Mouse (Mus musculus) CH12.LX (cell line): ENCODE measurements around the gene Panx3. TPM values are rescaled to one million over a fixed set of nuclear protein-coding genes. Genes with fewer than 3 reads are reported as not detected.

Experiments
- DNase-seq: peaks from one replicate; pipeline ENCODE4 v3.0.0-alpha.2; 2013; ENCODE audit errors: extremely low read depth
- H3K27ac ChIP-seq: 2 replicates; pipeline ENCODE4 v1.5.1; 2012; ENCODE audit warnings: low read depth, mild to moderate bottlenecking, control low read depth, moderate library complexity; ENCODE audit not compliant: insufficient read depth
- H3K27me3 ChIP-seq: replicated peaks from 2 replicates; pipeline ENCODE3; 2012; ENCODE audit warnings: inconsistent platforms
- H3K36me3 ChIP-seq, 2 experiments: replicated peaks in 1 of 2; 2 replicates each; pipeline versions ENCODE3 to v1.6.1; 2012; ENCODE audit warnings: inconsistent platforms in 1 of 2, low read length in 1 of 2, mild to moderate bottlenecking in 1 of 2, mixed read lengths in 1 of 2, moderate library complexity in 1 of 2; ENCODE audit not compliant: control insufficient read depth in 1 of 2, insufficient read depth in 1 of 2
- H3K4me1 ChIP-seq, 2 experiments: 2 replicates each; pipeline ENCODE4 v1.6.1; 2012; ENCODE audit warnings: inconsistent platforms in 1 of 2, moderate library complexity in 1 of 2; ENCODE audit not compliant: insufficient read depth in 2 of 2, control insufficient read depth in 1 of 2
- H3K4me2 ChIP-seq: 2 replicates; pipeline ENCODE4 v1.6.1; 2012; ENCODE audit warnings: low read depth, mild to moderate bottlenecking, control low read depth; ENCODE audit not compliant: poor library complexity, insufficient read depth, severe bottlenecking
- H3K4me3 ChIP-seq, 3 experiments: fragments of 150-350 bp in 1 of 3; sonication (generic) in 1 of 3; replicated peaks in 1 of 3; 2 replicates each; pipeline versions ENCODE3 to v1.5.1; 2011 to 2012; ENCODE audit warnings: low read depth in 2 of 3, low read length in 2 of 3, mild to moderate bottlenecking in 2 of 3, moderate library complexity in 2 of 3, control low read depth in 1 of 3, improper control_type of control experiment in 1 of 3, inconsistent platforms in 1 of 3, mixed read lengths in 1 of 3; ENCODE audit not compliant: poor library complexity in 1 of 3
- H3K79me2 ChIP-seq: replicated peaks from 2 replicates; pipeline ENCODE4 v1.6.1; 2012; ENCODE audit warnings: mild to moderate bottlenecking, moderate library complexity; ENCODE audit not compliant: control insufficient read depth, poor library complexity, insufficient read depth, severe bottlenecking; ENCODE audit errors: extremely low read depth
- H3K9ac ChIP-seq: 2 replicates; pipeline ENCODE4 v1.6.1; 2012; ENCODE audit warnings: low read depth, mild to moderate bottlenecking, control low read depth, moderate library complexity; ENCODE audit not compliant: insufficient read depth
- H3K9me3 ChIP-seq: replicated peaks from 2 replicates; pipeline ENCODE3; 2012; ENCODE audit warnings: low read length, inconsistent platforms, mixed read lengths
- BHLHE40 ChIP-seq: IDR thresholded peaks from 2 replicates; pipeline ENCODE4 v1.6.1; 2011; ENCODE audit warnings: mild to moderate bottlenecking, low read depth, low read length, improper control_type of control experiment
- CHD1 ChIP-seq: IDR thresholded peaks from 2 replicates; pipeline ENCODE4 v1.6.1; 2012; ENCODE audit warnings: low read depth, low read length, improper control_type of control experiment, inconsistent platforms
- E2F4 ChIP-seq: IDR thresholded peaks from 2 replicates; pipeline ENCODE4 v1.6.1; 2011; ENCODE audit warnings: low read depth, low read length, improper control_type of control experiment; ENCODE audit not compliant: insufficient replicate concordance
- ELF1 ChIP-seq: IDR thresholded peaks from 2 replicates; pipeline ENCODE4 v1.6.1; 2014; ENCODE audit warnings: low read depth, mild to moderate bottlenecking, inconsistent platforms, low read length, improper control_type of control experiment
- EP300 ChIP-seq: IDR thresholded peaks from 2 replicates; pipeline ENCODE4 v1.6.1; 2011; ENCODE audit warnings: low read length, improper control_type of control experiment
- HCFC1 ChIP-seq: IDR thresholded peaks from 2 replicates; pipeline ENCODE4 v1.6.1; 2012; ENCODE audit warnings: low read depth, mild to moderate bottlenecking, inconsistent platforms, low read length, improper control_type of control experiment
- JUN ChIP-seq: IDR thresholded peaks from 2 replicates; pipeline ENCODE4 v1.6.1; 2011; ENCODE audit warnings: low read depth, mild to moderate bottlenecking, low read length, improper control_type of control experiment, moderate library complexity; ENCODE audit not compliant: insufficient read depth
- JUND ChIP-seq: conservative IDR thresholded peaks from 2 replicates; pipeline ENCODE4 v1.6.1; 2011; ENCODE audit warnings: low read depth, low read length, improper control_type of control experiment
- KAT2A ChIP-seq: IDR thresholded peaks from 2 replicates; pipeline ENCODE4 v1.6.1; 2012; ENCODE audit warnings: low read length, improper control_type of control experiment, inconsistent platforms; ENCODE audit not compliant: insufficient replicate concordance
- MAX ChIP-seq: IDR thresholded peaks from 2 replicates; pipeline ENCODE4 v1.6.1; 2011; ENCODE audit warnings: low read length, improper control_type of control experiment
- MAZ ChIP-seq: IDR thresholded peaks from 2 replicates; pipeline ENCODE4 v1.6.1; 2012; ENCODE audit warnings: low read depth, mild to moderate bottlenecking, inconsistent platforms, low read length, improper control_type of control experiment, moderate library complexity
- MEF2A ChIP-seq: IDR thresholded peaks from 2 replicates; pipeline ENCODE4 v1.6.1; 2014; ENCODE audit warnings: low read depth, mild to moderate bottlenecking, inconsistent platforms, low read length, improper control_type of control experiment, borderline replicate concordance
- MXI1 ChIP-seq: IDR thresholded peaks from 2 replicates; pipeline ENCODE4 v1.6.1; 2011; ENCODE audit warnings: mild to moderate bottlenecking, low read depth, low read length, improper control_type of control experiment
- MYC ChIP-seq: IDR thresholded peaks from 2 replicates; pipeline ENCODE4 v1.6.1; 2011; ENCODE audit warnings: low read depth, mild to moderate bottlenecking, improper control_type of control experiment, low read length
- NELFE ChIP-seq: IDR thresholded peaks from 2 replicates; pipeline ENCODE4 v1.6.1; 2011; ENCODE audit warnings: low read depth, low read length, improper control_type of control experiment
- PAX5 ChIP-seq: IDR thresholded peaks from 2 replicates; pipeline ENCODE4 v1.6.1; 2012; ENCODE audit warnings: low read length, inconsistent platforms, mixed read lengths
- POLR2AphosphoS2 ChIP-seq: IDR thresholded peaks from 2 replicates; pipeline ENCODE4 v1.6.1; 2011; ENCODE audit warnings: low read depth, low read length, improper control_type of control experiment
- RCOR1 ChIP-seq: conservative IDR thresholded peaks from 2 replicates; pipeline ENCODE4 v1.6.1; 2012; ENCODE audit warnings: low read depth, mild to moderate bottlenecking, inconsistent platforms, low read length, improper control_type of control experiment
- TBP ChIP-seq: conservative IDR thresholded peaks from 2 replicates; pipeline ENCODE4 v1.6.1; 2011; ENCODE audit warnings: low read depth, low read length, improper control_type of control experiment
- USF1 ChIP-seq: IDR thresholded peaks from 2 replicates; pipeline ENCODE4 v1.6.1; 2014; ENCODE audit warnings: low read depth, mild to moderate bottlenecking, inconsistent platforms, low read length, improper control_type of control experiment
- ZC3H11A ChIP-seq: IDR thresholded peaks from 2 replicates; pipeline ENCODE4 v1.6.1; 2012; ENCODE audit warnings: low read depth, mild to moderate bottlenecking, inconsistent platforms, low read length, improper control_type of control experiment
- ZKSCAN1 ChIP-seq: IDR thresholded peaks from 2 replicates; pipeline ENCODE4 v1.6.1; 2012; ENCODE audit warnings: low read depth, inconsistent platforms, low read length, improper control_type of control experiment, borderline replicate concordance
- ZNF384 ChIP-seq: IDR thresholded peaks from 2 replicates; pipeline ENCODE4 v1.6.1; 2012; ENCODE audit warnings: low read depth, low read length, improper control_type of control experiment, inconsistent platforms
- dilution Hi-C: fragments of 300-500 bp; cut with MboI; formaldehyde crosslinking; loops from 2 replicates; pipeline ENCODE4 v1.14.3; 2020; ENCODE audit warnings: low sequenced_read_pairs; ENCODE audit not compliant: extremely low pct_unique_long_range_greater_than_20kb, extremely low pct_ligation_motif_present
- in situ Hi-C: fragments of 300-500 bp; cut with MboI; formaldehyde crosslinking; loops from 3 replicates; pipeline ENCODE4 v1.14.3; 2019; ENCODE audit warnings: low sequenced_read_pairs, low pct_ligation_motif_present, low pct_unique_long_range_greater_than_20kb, mixed read lengths
- polyA plus RNA-seq: library from polyadenylated mRNA; unstranded; fragments of >175 nt; gene quantifications from 2 replicates; pipeline ENCODE4 v1.2.1, GENCODE M21; 2012; ENCODE audit warnings: low read depth; ENCODE audit not compliant: insufficient read length
- total RNA-seq, 2 experiments: library from RNA; depleted of rRNA; stranded (reverse); fragments of 300-350 nt in 1 of 2; fragments of >200 nt in 1 of 2; gene quantifications; 2 replicates each; pipeline ENCODE4 v1.2.3; 2012 to 2014

The Panx3 gene
- total RNA-seq (2012; rRNA removed), result not detected in 2 replicates
- total RNA-seq (2014; rRNA removed), result not detected in 2 replicates
- not detected in 2 replicates for polyA plus RNA-seq

GRCm38 (mm10) chr9:37669115-37669514 is at the start of gene Panx3:
TSS of gene Panx3 (minus strand) at chr9:37669235.
- no peak for TF ChIP-seq POLR2AphosphoS2
- no peak for TF ChIP-seq ZC3H11A
- no peak for TF ChIP-seq MAZ
- TF ChIP-seq BHLHE40, result no peak
- TF ChIP-seq PAX5, result no peak
- no peak for TF ChIP-seq TBP
- no peaks in the 10 kb centered on the region for H3K79me2 ChIP-seq
- H3K9me3 ChIP-seq, result peaks cover 3% of the 10 kb centered on the region
- H3K4me3 ChIP-seq, result no peak within 1 kb of the TSS
- no peaks in the 10 kb centered on the region for H3K36me3 ChIP-seq
- no peaks in the 10 kb centered on the region for H3K27me3 ChIP-seq
- H3K27ac ChIP-seq, result no peak within 1 kb of the TSS
- no peak within 1 kb of the TSS for H3K4me2 ChIP-seq
- no peak for DNase-seq
- no peak within 1 kb of the TSS for H3K9ac ChIP-seq
- dilution Hi-C loops (no loop called here), in situ Hi-C loops (no loop called here)
- peaks cover 4 to 7% of the 10 kb centered on the region in 2 experiments; a peak in 2 of 4 replicates for H3K4me1 ChIP-seq

GRCm38 (mm10) chr9:37716150-37716549 is 47.1 kb upstream of the Panx3 start, which contains the start of gene Olfr160:
TSS of gene Olfr160 (minus strand) at chr9:37716250.
- H3K9me3 ChIP-seq, result no peaks in the 10 kb centered on the region
- H3K79me2 ChIP-seq, result no peaks in the 10 kb centered on the region
- no peak for DNase-seq
- in situ Hi-C loops, result no loop called here
- H3K27me3 ChIP-seq, result no peaks in the 10 kb centered on the region
- H3K36me3 ChIP-seq, result no peaks in the 10 kb centered on the region
- dilution Hi-C loops, result no loop called here
- H3K4me3 ChIP-seq, result no peak within 1 kb of the TSS
- no peak within 1 kb of the TSS for H3K4me2 ChIP-seq
- TF ChIP-seq ELF1 (no peak), USF1 (no peak), ZC3H11A (no peak), POLR2AphosphoS2 (no peak), MAZ (no peak), NELFE (no peak), EP300 (no peak), MAX (no peak), JUN (no peak), ZKSCAN1 (no peak), CHD1 (no peak), ZNF384 (no peak), RCOR1 (no peak), HCFC1 (no peak), MEF2A (no peak), E2F4 (no peak), JUND (no peak), MXI1 (no peak), KAT2A (no peak), MYC (no peak)
- no peak within 1 kb of the TSS for H3K9ac ChIP-seq
- H3K4me1 ChIP-seq, result no peaks in the 10 kb centered on the region
- H3K27ac ChIP-seq, result no peak within 1 kb of the TSS
